Mouse (Mus musculus) heart, embryonic 15.5 days (tissue): Measurements from ENCODE around the gene Sobp. TPM values are rescaled to one million over a fixed set of nuclear protein-coding genes. Genes with fewer than 3 reads are reported as not detected.

Experiments used
- ATAC-seq: fragments of 200-750 bp; cut with Nextera tagmentation; replicated peaks from 2 replicates; pipeline ENCODE4 v1.8.0; 2017; ENCODE audit warnings: low read depth, moderate TSS enrichment; ENCODE audit not compliant: insufficient number of reproducible peaks, insufficient read depth, low FRiP score
- H3K27ac ChIP-seq: fragments of 300-500 bp; sonication (generic); 2 replicates; pipeline ENCODE4 v1.5.1; 2015; ENCODE audit warnings: mild to moderate bottlenecking, inconsistent platforms
- H3K27me3 ChIP-seq: fragments of 300-500 bp; sonication (generic); 2 replicates; pipeline ENCODE4 v1.6.1; 2015; ENCODE audit warnings: inconsistent platforms
- H3K36me3 ChIP-seq: fragments of 300-500 bp; sonication (generic); 2 replicates; pipeline ENCODE4 v1.6.1; 2015; ENCODE audit warnings: mild to moderate bottlenecking, inconsistent platforms
- H3K4me1 ChIP-seq: fragments of 300-500 bp; sonication (generic); replicated peaks from 2 replicates; pipeline ENCODE4 v1.6.1; 2015; ENCODE audit warnings: inconsistent platforms
- H3K4me2 ChIP-seq: fragments of 300-500 bp; sonication (generic); 2 replicates; pipeline ENCODE4 v1.6.1; 2015; ENCODE audit warnings: inconsistent platforms, mild to moderate bottlenecking, moderate library complexity
- H3K4me3 ChIP-seq: fragments of 300-500 bp; sonication (generic); 2 replicates; pipeline ENCODE4 v1.5.1; 2015; ENCODE audit warnings: mild to moderate bottlenecking, inconsistent platforms
- H3K9ac ChIP-seq: fragments of 300-500 bp; sonication (generic); 2 replicates; pipeline ENCODE4 v1.6.1; 2015; ENCODE audit warnings: mild to moderate bottlenecking, inconsistent platforms
- H3K9me3 ChIP-seq: fragments of 300-500 bp; sonication (generic); replicated peaks from 2 replicates; pipeline ENCODE4 v1.6.1; 2016; ENCODE audit warnings: inconsistent platforms
- WGBS: fragments of 180-500 bp; shearing (Covaris S2); methylation state at CpG from one replicate; pipeline ENCODE4 v1.1.7; 2015; ENCODE audit warnings: mixed read lengths; 5-methylcytosine and 5-hydroxymethylcytosine counted together
- polyA plus RNA-seq: library from polyadenylated mRNA; unstranded; fragments of >200 nt; fragmentation: Nextera tagmentation; extraction: Ambion mirVana; gene quantifications from 2 replicates; pipeline ENCODE4 v1.2.1, GENCODE M21; 2015

The Sobp gene
- polyA plus RNA-seq, 1 experiment from 2014 or later, result 2.1 TPM

DNA sequence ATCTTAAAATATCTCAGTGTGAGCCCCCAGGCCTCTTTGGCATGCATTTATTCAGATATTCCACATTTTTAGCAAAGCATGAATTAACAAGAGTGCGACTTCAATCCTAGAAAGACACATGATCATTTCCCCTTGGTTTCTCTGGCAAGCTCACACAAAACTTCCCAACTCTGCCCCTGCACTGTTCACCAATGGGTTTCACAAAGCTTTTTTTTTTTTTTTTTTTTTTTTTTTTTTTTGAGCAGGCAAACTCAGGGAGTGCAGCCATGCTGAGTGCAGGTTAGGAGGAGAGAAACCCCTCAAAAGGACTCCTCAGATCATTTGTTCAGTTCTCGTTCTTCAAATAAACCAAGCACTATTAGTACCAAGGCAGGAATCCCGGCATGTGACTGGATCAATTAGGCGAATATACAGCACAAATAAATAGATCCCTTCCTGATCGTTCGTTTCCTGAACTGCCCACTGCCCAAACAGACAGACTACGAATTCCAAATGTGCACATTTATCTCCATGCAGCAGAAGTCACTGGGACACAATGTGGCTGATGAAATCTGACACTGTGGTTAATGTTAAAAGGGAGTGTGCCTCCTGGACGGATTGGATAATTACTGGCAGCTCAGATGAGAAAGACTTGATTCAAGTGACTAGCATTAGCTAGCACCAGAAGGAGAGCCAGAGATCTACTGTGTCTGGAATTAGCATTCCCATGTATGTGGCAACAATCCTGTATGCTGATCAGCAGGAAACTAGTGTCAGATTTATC lies 53.5 kb downstream of the Sobp start:
- H3K4me2 ChIP-seq, result no peak overlapping the region
- no peak overlapping the region for H3K9ac ChIP-seq
- no peaks in the 10 kb centered on the region for H3K27me3 ChIP-seq
- ATAC-seq, result no peak
- H3K36me3 ChIP-seq, result no peaks in the 10 kb centered on the region
- H3K4me3 ChIP-seq, result no peak overlapping the region
- H3K9me3 ChIP-seq, result no peaks in the 10 kb centered on the region
- H3K4me1 ChIP-seq, result peaks cover 27% of the 10 kb centered on the region
- WGBS, result 42% methylated on average over 8 of the region's 8 CpGs
- no peak overlapping the region for H3K27ac ChIP-seq

DNA sequence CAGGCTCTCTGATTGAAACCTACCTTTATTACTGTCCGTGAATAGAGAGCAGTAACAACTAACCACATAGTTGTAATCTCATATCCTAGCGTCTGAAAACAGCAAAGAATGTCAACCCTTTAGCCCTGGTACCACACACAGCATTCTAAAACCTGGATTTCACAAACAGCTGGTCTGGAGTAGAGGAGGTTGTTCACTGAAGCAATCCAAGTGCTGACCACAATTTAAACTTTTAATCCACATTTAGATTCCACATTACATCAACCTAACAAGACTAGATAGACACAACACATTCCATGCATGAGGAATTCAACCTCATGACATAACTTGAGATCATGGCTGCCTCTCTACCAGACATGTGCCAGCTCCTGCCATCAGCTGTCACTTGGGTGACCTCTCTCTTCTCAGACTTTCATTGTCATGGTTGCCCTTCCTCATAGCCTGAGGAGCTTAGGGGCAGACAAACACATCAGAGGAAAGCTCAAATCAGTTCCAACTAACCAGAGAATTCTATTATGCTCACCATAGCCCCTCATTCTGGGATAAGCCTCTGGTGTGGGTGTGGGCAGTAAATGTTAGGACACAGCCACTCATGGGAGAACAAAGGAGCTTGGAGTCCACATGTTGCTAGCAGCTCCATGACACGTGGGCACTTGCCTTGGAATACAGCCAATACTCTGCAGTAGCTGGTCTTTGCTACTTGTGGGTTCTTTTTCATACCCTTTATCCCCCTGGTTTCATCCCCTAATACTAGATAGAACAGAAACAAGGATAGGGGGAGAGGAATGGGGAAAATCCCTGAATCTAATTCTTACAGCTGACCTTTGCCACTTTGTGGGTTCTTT lies 58.0 kb downstream of the Sobp start:
- peaks cover 25% of the 10 kb centered on the region for H3K4me1 ChIP-seq
- no peak overlapping the region for H3K27ac ChIP-seq
- H3K27me3 ChIP-seq, result no peaks in the 10 kb centered on the region
- H3K9ac ChIP-seq, result no peak overlapping the region
- H3K9me3 ChIP-seq, result no peaks in the 10 kb centered on the region
- H3K4me3 ChIP-seq, result no peak overlapping the region
- no peak for ATAC-seq
- 52% methylated on average over 3 of the region's 3 CpGs for WGBS
- no peak overlapping the region for H3K4me2 ChIP-seq
- no peaks in the 10 kb centered on the region for H3K36me3 ChIP-seq

DNA sequence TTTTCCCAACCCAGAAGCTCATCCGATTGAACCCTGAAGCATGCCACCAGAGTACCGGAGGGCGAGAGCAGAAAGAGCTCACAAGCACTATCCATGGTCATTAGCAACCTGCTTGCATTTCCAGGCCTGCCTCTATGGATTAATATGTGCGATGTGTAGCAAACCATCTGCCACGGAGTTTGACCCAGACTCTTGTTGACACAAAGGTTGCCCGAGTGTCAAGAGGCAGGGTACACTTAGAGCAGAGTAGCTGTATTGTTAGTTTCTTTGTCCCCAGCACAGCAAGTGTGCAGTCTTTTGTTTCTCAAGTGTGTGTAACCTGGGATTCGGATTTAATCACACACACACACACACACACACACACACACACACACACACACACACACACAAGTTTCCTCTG lies 62.0 kb downstream of the Sobp start:
- Histone ChIP-seq H3K36me3 (no peaks in the 10 kb centered on the region), H3K9me3 (no peaks in the 10 kb centered on the region), H3K4me3 (no peak overlapping the region), H3K4me2 (no peak overlapping the region), H3K9ac (no peak overlapping the region), H3K4me1 (peaks cover 20% of the 10 kb centered on the region), H3K27ac (no peak overlapping the region), H3K27me3 (no peaks in the 10 kb centered on the region)
- 77% methylated on average over 7 of the region's 7 CpGs for WGBS
- no peak for ATAC-seq

DNA sequence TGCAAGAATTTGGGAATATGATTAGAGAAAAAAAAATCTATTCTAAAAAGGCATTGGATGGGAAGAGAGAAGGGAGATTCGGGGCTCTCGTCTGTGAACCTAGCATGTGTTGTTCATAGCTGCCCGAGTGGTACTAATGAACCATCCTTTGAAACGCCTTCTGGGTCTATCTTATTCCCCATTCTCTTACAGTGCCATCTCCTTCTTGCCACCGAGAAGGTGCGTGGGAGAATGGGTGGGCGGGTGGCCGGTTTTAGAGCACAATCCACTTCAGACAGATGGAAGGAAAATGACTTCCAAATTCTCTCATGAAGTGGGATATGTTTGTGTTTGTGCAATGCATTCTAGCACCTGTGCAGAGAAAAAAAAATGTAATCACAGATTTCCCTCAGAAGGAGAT lies 67.7 kb downstream of the Sobp start:
- Histone ChIP-seq H3K4me2 (no peak overlapping the region), H3K27ac (no peak overlapping the region), H3K27me3 (no peaks in the 10 kb centered on the region), H3K9me3 (no peaks in the 10 kb centered on the region), H3K4me1 (no peaks in the 10 kb centered on the region), H3K36me3 (no peaks in the 10 kb centered on the region), H3K9ac (no peak overlapping the region), H3K4me3 (no peak overlapping the region)
- WGBS, result 85% methylated on average over 8 of the region's 8 CpGs
- no peak for ATAC-seq

DNA sequence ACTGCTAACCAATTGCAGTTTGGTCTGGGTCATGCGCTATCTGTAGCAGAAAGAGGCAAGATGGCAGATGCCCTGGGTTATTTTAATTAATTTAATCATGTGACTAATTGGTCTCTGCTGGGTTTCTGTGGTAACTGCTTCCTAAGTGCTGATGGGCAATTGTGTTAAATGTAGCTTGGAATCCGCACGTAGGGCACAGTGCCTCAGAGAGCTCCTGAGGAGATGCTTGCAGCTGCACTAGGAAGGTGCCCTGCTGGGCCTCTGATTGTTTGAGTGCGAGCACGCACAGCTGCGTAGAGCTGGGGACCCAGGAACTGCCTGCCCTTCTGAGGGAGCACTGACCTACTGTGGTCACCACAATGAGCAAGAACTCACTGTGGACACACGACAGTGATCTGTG lies 68.1 kb downstream of the Sobp start:
- no peaks in the 10 kb centered on the region for H3K4me1 ChIP-seq
- no peak overlapping the region for H3K27ac ChIP-seq
- WGBS, result 57% methylated on average over 7 of the region's 7 CpGs
- H3K9ac ChIP-seq, result no peak overlapping the region
- no peaks in the 10 kb centered on the region for H3K27me3 ChIP-seq
- H3K4me3 ChIP-seq, result no peak overlapping the region
- H3K9me3 ChIP-seq, result no peaks in the 10 kb centered on the region
- no peaks in the 10 kb centered on the region for H3K36me3 ChIP-seq
- H3K4me2 ChIP-seq, result no peak overlapping the region
- no peak for ATAC-seq

DNA sequence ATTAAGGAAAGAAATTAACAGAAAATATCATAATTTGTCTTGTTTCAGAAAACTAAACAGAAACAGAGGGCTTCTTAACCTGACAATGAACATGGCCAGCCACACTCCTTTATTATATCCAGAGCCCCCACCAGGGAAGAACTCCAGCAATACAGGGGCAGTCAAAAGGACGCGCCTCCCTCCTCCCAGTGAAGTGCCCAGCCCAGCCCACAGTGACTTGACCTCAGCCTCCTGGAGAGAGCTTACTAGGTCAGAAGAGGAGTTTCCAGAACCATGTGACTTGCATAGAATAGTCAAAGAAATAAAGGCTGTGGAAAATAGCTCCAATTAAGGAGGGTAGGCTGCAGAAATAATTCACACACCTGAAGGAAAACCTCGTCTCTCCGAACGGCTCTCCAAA lies 73.8 kb downstream of the Sobp start:
- H3K27me3 ChIP-seq, result no peaks in the 10 kb centered on the region
- no peak for ATAC-seq
- H3K9me3 ChIP-seq, result no peaks in the 10 kb centered on the region
- no peak overlapping the region for H3K9ac ChIP-seq
- WGBS, result 73% methylated on average over 5 of the region's 5 CpGs
- H3K36me3 ChIP-seq, result no peaks in the 10 kb centered on the region
- no peak overlapping the region for H3K27ac ChIP-seq
- 0 out of 2 replicates have a peak, but pooled peaks cover 4% of the 10 kb centered on the region for H3K4me1 ChIP-seq
- no peak overlapping the region for H3K4me3 ChIP-seq
- H3K4me2 ChIP-seq, result no peak overlapping the region

DNA sequence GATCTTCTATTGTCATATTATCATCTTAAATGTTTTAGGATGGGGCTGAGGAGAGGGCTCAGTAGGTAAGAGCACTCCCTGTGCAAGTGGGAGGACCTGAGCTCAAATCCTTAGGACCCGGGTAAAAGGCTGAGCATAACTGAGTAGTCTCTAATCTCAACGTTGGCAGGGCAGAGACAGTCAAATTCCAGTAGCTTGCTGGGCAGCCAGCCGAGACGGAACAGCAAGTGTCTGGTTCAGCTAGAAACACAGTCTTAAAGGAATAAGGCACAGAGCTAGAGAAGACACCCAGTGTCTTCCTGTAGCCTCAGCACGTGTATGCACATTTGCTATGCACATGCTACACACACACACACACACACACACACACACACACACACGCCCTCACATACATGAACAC lies 75.1 kb downstream of the Sobp start:
- H3K9me3 ChIP-seq, result no peaks in the 10 kb centered on the region
- H3K27me3 ChIP-seq, result no peaks in the 10 kb centered on the region
- H3K27ac ChIP-seq, result no peak overlapping the region
- H3K4me2 ChIP-seq, result no peak overlapping the region
- no peak for ATAC-seq
- no peaks in the 10 kb centered on the region for H3K36me3 ChIP-seq
- H3K4me1 ChIP-seq, result peaks cover 9% of the 10 kb centered on the region
- H3K9ac ChIP-seq, result no peak overlapping the region
- 45% methylated on average over 6 of the region's 6 CpGs for WGBS
- no peak overlapping the region for H3K4me3 ChIP-seq

DNA sequence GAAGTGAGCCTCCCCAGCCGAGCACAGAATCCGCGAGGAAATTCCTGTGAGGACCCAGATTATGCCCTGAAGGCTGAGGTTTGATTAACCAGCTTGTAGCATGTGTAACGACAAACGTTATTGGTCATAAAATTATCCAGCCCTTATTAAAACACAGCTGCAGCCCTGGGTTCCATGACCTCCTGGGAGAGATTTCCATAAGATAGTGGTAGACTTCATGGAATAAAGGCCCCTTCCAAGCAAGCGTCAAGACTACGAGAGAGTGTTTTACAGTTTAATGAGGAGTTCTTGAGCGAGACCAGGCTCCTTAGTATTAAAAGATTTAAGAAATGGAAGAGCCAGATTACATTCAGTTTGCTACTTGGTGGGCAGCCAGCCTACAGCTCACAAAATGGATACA lies 76.6 kb downstream of the Sobp start:
- Histone ChIP-seq H3K4me1 (peaks cover 9% of the 10 kb centered on the region), H3K9me3 (no peaks in the 10 kb centered on the region), H3K36me3 (no peaks in the 10 kb centered on the region), H3K4me2 (no peak overlapping the region), H3K9ac (no peak overlapping the region), H3K27me3 (no peaks in the 10 kb centered on the region), H3K4me3 (no peak overlapping the region), H3K27ac (no peak overlapping the region)
- no peak for ATAC-seq
- WGBS, result 75% methylated on average over 8 of the region's 8 CpGs

DNA sequence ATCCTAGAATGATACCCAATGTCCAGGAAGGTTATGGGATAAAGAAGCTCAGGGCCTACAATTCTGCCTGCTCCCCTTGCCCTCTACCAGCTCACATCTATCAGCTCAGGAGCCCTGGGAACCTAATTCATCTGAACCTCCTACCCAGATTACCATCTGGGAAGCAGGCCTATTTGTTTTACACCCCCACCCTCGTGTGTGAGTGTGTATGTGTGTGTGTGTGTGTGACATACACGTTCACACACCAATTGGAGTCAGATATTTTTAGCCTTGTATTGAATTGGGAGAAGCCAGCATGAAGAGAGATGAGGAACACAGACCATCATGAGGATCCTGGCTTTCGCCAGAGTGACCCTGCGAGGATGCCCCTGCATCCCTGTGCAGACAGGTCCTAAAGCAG lies 77.7 kb downstream of the Sobp start:
- 64% methylated on average over 4 of the region's 4 CpGs for WGBS
- Histone ChIP-seq H3K27me3 (no peaks in the 10 kb centered on the region), H3K4me3 (no peak overlapping the region)

DNA sequence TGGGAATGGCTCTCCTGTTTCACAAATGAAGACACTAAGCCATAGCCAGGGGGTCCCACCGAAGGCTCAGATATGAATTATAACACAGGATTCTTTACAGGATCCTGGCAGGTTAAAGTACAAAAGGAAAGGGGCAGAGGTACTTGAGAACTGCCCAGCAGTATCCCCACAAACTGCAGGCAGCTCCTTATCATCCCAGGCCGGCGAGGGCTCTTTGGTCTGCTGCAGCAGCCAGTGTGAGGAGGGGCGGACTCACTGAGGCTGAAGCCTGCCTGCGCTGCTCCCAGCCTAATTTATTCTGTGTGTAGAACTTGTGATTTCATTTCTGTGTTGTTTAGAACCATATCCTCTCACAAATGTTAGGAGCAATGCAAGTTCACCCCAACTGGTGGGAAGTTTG lies 79.8 kb downstream of the Sobp start:
- ATAC-seq, result no peak
- Histone ChIP-seq H3K27ac (no peak overlapping the region), H3K4me1 (peaks cover 5% of the 10 kb centered on the region), H3K27me3 (no peaks in the 10 kb centered on the region), H3K9ac (no peak overlapping the region), H3K36me3 (no peaks in the 10 kb centered on the region), H3K4me3 (no peak overlapping the region), H3K4me2 (no peak overlapping the region), H3K9me3 (no peaks in the 10 kb centered on the region)
- WGBS, result 32% methylated on average over 5 of the region's 5 CpGs

More for the DNA sequence above, 77.7 kb downstream of the Sobp start:
- Histone ChIP-seq H3K4me2 (no peak overlapping the region), H3K27ac (no peak overlapping the region), H3K9me3 (no peaks in the 10 kb centered on the region), H3K4me1 (peaks cover 9% of the 10 kb centered on the region), H3K9ac (no peak overlapping the region), H3K36me3 (no peaks in the 10 kb centered on the region)
- ATAC-seq, result no peak

DNA sequence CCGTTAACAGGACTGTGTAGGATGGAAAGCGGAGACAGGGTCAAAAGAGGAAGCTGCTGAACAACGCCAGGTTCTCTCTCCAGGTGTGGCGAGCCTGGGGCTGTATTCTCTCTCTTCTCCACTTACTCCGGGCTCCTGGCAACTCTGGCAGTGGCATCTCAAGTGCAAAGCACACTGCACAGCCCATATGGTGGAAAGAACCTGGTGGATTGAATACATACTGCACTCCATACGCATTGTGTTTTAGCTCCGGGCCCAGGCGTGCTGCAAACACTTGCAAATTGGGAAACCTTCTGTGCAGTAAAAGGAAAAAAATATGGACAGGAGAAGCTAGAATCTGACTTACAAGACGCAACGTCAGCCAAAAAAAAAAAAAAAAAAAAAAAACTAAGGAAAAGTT lies 80.9 kb downstream of the Sobp start:
- Histone ChIP-seq H3K9ac (no peak overlapping the region), H3K36me3 (no peaks in the 10 kb centered on the region), H3K27me3 (no peaks in the 10 kb centered on the region), H3K9me3 (no peaks in the 10 kb centered on the region), H3K27ac (no peak overlapping the region), H3K4me2 (no peak overlapping the region), H3K4me1 (peaks cover 5% of the 10 kb centered on the region), H3K4me3 (no peak overlapping the region)
- no peak for ATAC-seq
- WGBS, result 84% methylated on average over 10 of the region's 10 CpGs

DNA sequence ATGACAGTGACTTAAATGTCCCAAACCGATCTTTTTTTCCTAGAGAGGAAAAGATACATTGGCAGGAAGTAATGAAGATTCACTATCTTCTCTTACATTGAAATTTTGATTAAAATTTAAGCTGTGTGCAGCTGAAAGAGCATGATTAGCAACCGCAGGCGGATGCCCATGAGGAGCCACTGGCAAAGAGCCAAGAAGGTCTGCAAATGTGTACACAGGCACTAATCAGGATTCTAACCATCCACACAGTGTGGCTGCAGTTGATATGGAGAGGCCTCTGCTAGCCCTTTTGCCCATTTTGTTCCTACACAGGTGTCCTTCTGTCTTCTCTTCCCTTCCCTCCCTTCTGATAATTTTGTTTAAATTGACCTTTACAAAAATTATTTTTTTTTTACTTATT lies 84.3 kb downstream of the Sobp start:
- WGBS, result 48% methylated on average over 3 of the region's 3 CpGs
- no peaks in the 10 kb centered on the region for H3K36me3 ChIP-seq
- no peak for ATAC-seq
- H3K27ac ChIP-seq, result no peak overlapping the region
- H3K27me3 ChIP-seq, result no peaks in the 10 kb centered on the region
- H3K4me1 ChIP-seq, result peaks cover 5% of the 10 kb centered on the region
- H3K4me2 ChIP-seq, result no peak overlapping the region
- no peaks in the 10 kb centered on the region for H3K9me3 ChIP-seq
- H3K4me3 ChIP-seq, result no peak overlapping the region
- H3K9ac ChIP-seq, result no peak overlapping the region
